Mouse (Mus musculus) T-helper 2 cell (primary cell): ENCODE results near the gene Prf1.

Source experiments
- in situ Hi-C: fragments of 300-600 bp; cut with MboI, MseI; formaldehyde crosslinking; loops from one replicate; pipeline ENCODE4 v1.15.1; 2025; ENCODE audit warnings: high pct_unique_total_duplicates

Gene Prf1

GRCm38 (mm10) chr10:61297477-61297876 is at the start of gene Prf1:
Gene Prf1 (plus strand): TSS chr10:61297833.
- in situ Hi-C loops: no loop called here

- in situ Hi-C loops: no loop called here
Observed at GRCm38 (mm10) chr10:61248596-61249114, 49.0 kb upstream of the Prf1 start.

- in situ Hi-C loops: loop anchor here (5.0 kb wide), 2 partner anchors 33 to 57 kb away; no protein-coding TSS in a partner anchor
Observed at GRCm38 (mm10) chr10:61249951-61250350, 47.7 kb upstream of the Prf1 start.

- in situ Hi-C loops: loop anchor here (5.0 kb wide), 2 partner anchors 37 to 53 kb away; no protein-coding TSS in a partner anchor
Observed at GRCm38 (mm10) chr10:61254761-61255160, 42.9 kb upstream of the Prf1 start.

- in situ Hi-C loops: no loop called here
Observed at GRCm38 (mm10) chr10:61255190-61255589, 42.4 kb upstream of the Prf1 start.

- in situ Hi-C loops: no loop called here
Observed at GRCm38 (mm10) chr10:61256665-61257064, 41.0 kb upstream of the Prf1 start.

GRCm38 (mm10) chr10:61258131-61258530 is 39.5 kb upstream of the Prf1 start:
- in situ Hi-C loops: no loop called here

- in situ Hi-C loops: no loop called here
Observed at GRCm38 (mm10) chr10:61261229-61262156, 36.1 kb upstream of the Prf1 start.

- in situ Hi-C loops: no loop called here
Observed at GRCm38 (mm10) chr10:61263606-61264005, 34.0 kb upstream of the Prf1 start.

GRCm38 (mm10) chr10:61267378-61267777 is 30.3 kb upstream of the Prf1 start:
- in situ Hi-C loops: no loop called here

- in situ Hi-C loops: no loop called here
Observed at GRCm38 (mm10) chr10:61272089-61272626, 25.5 kb upstream of the Prf1 start.

GRCm38 (mm10) chr10:61272631-61273030 is 25.0 kb upstream of the Prf1 start:
- in situ Hi-C loops: no loop called here

GRCm38 (mm10) chr10:61273081-61273843 is 24.4 kb upstream of the Prf1 start, which contains the start of gene Adamts14:
Gene Adamts14 (minus strand): TSS chr10:61273438.
- in situ Hi-C loops: no loop called here

- in situ Hi-C loops: no loop called here
Observed at GRCm38 (mm10) chr10:61273844-61274215, 23.8 kb upstream of the Prf1 start.

GRCm38 (mm10) chr10:61274532-61274931 is 23.1 kb upstream of the Prf1 start:
- in situ Hi-C loops: no loop called here

GRCm38 (mm10) chr10:61275669-61276110 is 21.9 kb upstream of the Prf1 start:
- in situ Hi-C loops: no loop called here

- in situ Hi-C loops: no loop called here
Observed at GRCm38 (mm10) chr10:61277051-61277450, 20.6 kb upstream of the Prf1 start.

GRCm38 (mm10) chr10:61277918-61278674 is 19.5 kb upstream of the Prf1 start:
- in situ Hi-C loops: no loop called here

- in situ Hi-C loops: no loop called here
Observed at GRCm38 (mm10) chr10:61281115-61281514, 16.5 kb upstream of the Prf1 start.

GRCm38 (mm10) chr10:61284309-61284708 is 13.3 kb upstream of the Prf1 start:
- in situ Hi-C loops: no loop called here

- in situ Hi-C loops: no loop called here
Observed at GRCm38 (mm10) chr10:61285271-61285670, 12.4 kb upstream of the Prf1 start.
